Mouse (Mus musculus) MEL (cell line): Measurements from ENCODE around the gene Fgfr2.

Experiments
- CTCF ChIP-seq, 3 experiments: IDR thresholded peaks in 2 of 3; conservative IDR thresholded peaks in 1 of 3; 2 replicates each; pipeline ENCODE4 v1.5.1; 2011 to 2012; ENCODE audit warnings: low read length in 3 of 3, low read depth in 2 of 3, mild to moderate bottlenecking in 2 of 3, improper control_type of control experiment in 1 of 3, inconsistent platforms in 1 of 3, mixed read lengths in 1 of 3, moderate library complexity in 1 of 3; ENCODE audit not compliant: control insufficient read depth in 1 of 3, insufficient read depth in 1 of 3, poor library complexity in 1 of 3, severe bottlenecking in 1 of 3
- MYC ChIP-seq: IDR thresholded peaks from 2 replicates; pipeline ENCODE4 v1.6.1; 2011; ENCODE audit warnings: low read depth, mild to moderate bottlenecking, low read length, improper control_type of control experiment, moderate library complexity
- NELFE ChIP-seq: IDR thresholded peaks from 2 replicates; pipeline ENCODE4 v1.6.1; 2011; ENCODE audit warnings: low read depth, low read length, improper control_type of control experiment
- NRF1 ChIP-seq: IDR thresholded peaks from 2 replicates; pipeline ENCODE4 v1.6.1; 2014; ENCODE audit warnings: low read depth, mild to moderate bottlenecking, inconsistent platforms, low read length, improper control_type of control experiment, moderate library complexity; ENCODE audit not compliant: poor library complexity, insufficient read depth, severe bottlenecking
- POLR2A ChIP-seq, 2 experiments: IDR thresholded peaks; 2 replicates each; pipeline ENCODE4 v1.6.1; 2011 to 2012; ENCODE audit warnings: low read length in 2 of 2, mild to moderate bottlenecking in 2 of 2, control low read depth in 1 of 2, improper control_type of control experiment in 1 of 2, low read depth in 1 of 2, moderate library complexity in 1 of 2; ENCODE audit not compliant: control insufficient read depth in 1 of 2, insufficient read depth in 1 of 2, poor library complexity in 1 of 2
- TBP ChIP-seq: IDR thresholded peaks from 2 replicates; pipeline ENCODE4 v1.8.0; 2011; ENCODE audit warnings: low read depth, low read length, improper control_type of control experiment

DNA sequence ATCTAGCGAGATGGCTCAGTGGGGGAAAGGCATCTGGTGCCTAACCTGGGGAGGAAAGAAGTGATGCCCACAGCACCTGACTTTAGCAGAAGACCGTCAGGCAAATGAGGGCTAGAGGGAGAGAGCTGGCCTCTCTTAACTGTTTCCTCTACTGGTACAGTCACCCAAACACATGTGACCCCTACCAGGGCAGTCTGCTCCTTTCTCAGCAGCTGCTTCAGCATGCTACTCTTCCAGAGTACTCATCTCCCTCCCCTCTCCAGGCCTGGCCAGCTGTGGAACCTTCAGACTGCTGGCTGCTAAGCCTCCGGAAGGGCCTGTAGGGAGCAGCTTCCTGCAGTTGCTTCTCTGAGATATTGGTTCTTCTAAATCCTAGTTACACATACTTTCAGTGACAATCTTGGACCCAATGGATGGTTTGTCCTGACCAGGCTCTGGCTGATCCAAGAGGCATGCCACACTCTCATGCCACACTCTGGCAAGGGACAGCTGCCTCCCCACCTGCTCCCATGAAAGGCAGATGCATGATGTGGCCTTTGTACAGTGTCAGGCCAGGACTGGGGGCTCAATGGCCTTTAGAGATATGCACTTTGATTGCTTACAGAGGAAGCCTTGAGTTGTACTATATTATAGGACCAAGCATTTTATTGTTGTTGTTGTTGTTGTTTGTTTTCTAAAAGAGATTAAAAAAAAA lies 374.9 kb downstream of the Fgfr2 start:
- TF ChIP-seq NRF1 (no peak), TBP (no peak), CTCF (IDR thresholded peaks at IDR 0.05 in 2 of 3, conservative IDR thresholded peaks at IDR 0.05 in 1 of 3; ENCODE audit: control insufficient read depth in 1 of 3, insufficient read depth in 1 of 3, low read depth in 2 of 3, low read length in 3 of 3, poor library complexity in 1 of 3, severe bottlenecking in 1 of 3) (no peak), POLR2A (IDR thresholded peaks at IDR 0.05; ENCODE audit: control insufficient read depth in 1 of 2, insufficient read depth in 1 of 2, low read depth in 1 of 2, low read length in 2 of 2, poor library complexity in 1 of 2) (no peak), MYC (no peak), NELFE (no peak)
